Mouse (Mus musculus) heart, embryonic 14.5 days (tissue): ENCODE results near the gene Hmga1b. TPM values are rescaled to one million over a fixed set of nuclear protein-coding genes. Genes with fewer than 3 reads are reported as not detected.

ENCODE experiments used
- ATAC-seq: fragments of 200-750 bp; cut with Nextera tagmentation; 2 replicates; pipeline ENCODE4 v1.8.0; 2017; ENCODE audit warnings: low read depth, moderate TSS enrichment; ENCODE audit not compliant: insufficient number of reproducible peaks, insufficient read depth, low FRiP score
- H3K27ac ChIP-seq, 2 experiments: fragments of 200-500 bp in 1 of 2; fragments of 300-500 bp in 1 of 2; sonication (generic) in 1 of 2; replicated peaks in 1 of 2; 2 replicates each; pipeline ENCODE4 v1.5.1; 2012 to 2014; ENCODE audit warnings: low read depth in 2 of 2, low read length in 2 of 2, control low read depth in 1 of 2, mild to moderate bottlenecking in 1 of 2, mixed read lengths in 1 of 2; ENCODE audit not compliant: control insufficient read depth in 1 of 2, insufficient read depth in 1 of 2
- H3K27me3 ChIP-seq: fragments of 300-500 bp; sonication (generic); 2 replicates; pipeline ENCODE4 v1.6.1; 2014; ENCODE audit warnings: mild to moderate bottlenecking, low read length, control low read depth; ENCODE audit not compliant: control insufficient read depth, insufficient read depth
- H3K36me3 ChIP-seq: fragments of 300-500 bp; sonication (generic); 2 replicates; pipeline ENCODE4 v1.6.1; 2014; ENCODE audit warnings: mild to moderate bottlenecking, control low read depth, low read length, mixed read lengths; ENCODE audit not compliant: control insufficient read depth, insufficient read depth
- H3K4me1 ChIP-seq, 2 experiments: fragments of 200-500 bp in 1 of 2; fragments of 300-500 bp in 1 of 2; sonication (generic) in 1 of 2; 2 replicates each; pipeline ENCODE4 v1.6.1; 2012 to 2014; ENCODE audit warnings: low read length in 2 of 2, control low read depth in 1 of 2, mixed read lengths in 1 of 2; ENCODE audit not compliant: control insufficient read depth in 2 of 2, insufficient read depth in 2 of 2
- H3K4me2 ChIP-seq: fragments of 300-500 bp; sonication (generic); 2 replicates; pipeline ENCODE4 v1.6.1; 2014; ENCODE audit warnings: mild to moderate bottlenecking, low read length
- H3K4me3 ChIP-seq, 2 experiments: fragments of 200-500 bp in 1 of 2; fragments of 300-500 bp in 1 of 2; sonication (generic) in 1 of 2; 2 replicates each; pipeline ENCODE4 v1.5.1; 2012 to 2014; ENCODE audit warnings: low read length in 2 of 2, mild to moderate bottlenecking in 2 of 2, control low read depth in 1 of 2, low read depth in 1 of 2, moderate library complexity in 1 of 2; ENCODE audit not compliant: control insufficient read depth in 1 of 2, insufficient read depth in 1 of 2
- H3K9ac ChIP-seq: fragments of 300-500 bp; sonication (generic); 2 replicates; pipeline ENCODE4 v1.6.1; 2014; ENCODE audit warnings: mild to moderate bottlenecking, low read length
- H3K9me3 ChIP-seq: fragments of 300-500 bp; sonication (generic); 2 replicates; pipeline ENCODE4 v1.6.1; 2016; ENCODE audit warnings: low read length, control low read depth; ENCODE audit not compliant: control insufficient read depth
- WGBS: fragments of 180-500 bp; shearing (Covaris S2); extraction: QIAGEN DNeasy Blood & Tissue Kit; methylation state at CpG from one replicate; pipeline ENCODE4 v1.1.7; 2014; 5-methylcytosine and 5-hydroxymethylcytosine counted together
- polyA plus RNA-seq: library from polyadenylated mRNA; unstranded; fragments of >200 nt; fragmentation: Nextera tagmentation; extraction: Ambion mirVana; gene quantifications from 2 replicates; pipeline ENCODE4 v1.2.1, GENCODE M21; 2014

Hmga1b gene
- polyA plus RNA-seq, 1 experiment from 2014 or later: 2.9 TPM

GRCm38 (mm10) chr11:120721124-120722066, 41.2 kb upstream of the Hmga1b start, which contains the start of gene Rac3:
Gene Rac3, plus strand, starts transcription at chr11:120721470.
- peaks cover 38% of the 10 kb centered on the region for H3K27me3 ChIP-seq
- WGBS: under 1% methylated on average over 84 of the region's 90 CpGs

GRCm38 (mm10) chr11:120722067-120722630, 40.4 kb upstream of the Hmga1b start:
- Histone ChIP-seq H3K27ac (no peak overlapping the region), H3K9ac (peak overlapping the region; percentile 80), H3K4me1 (peaks cover 7 to 17% of the 10 kb centered on the region in 2 experiments; a peak in 3 of 4 replicates), H3K27me3 (peaks cover 38% of the 10 kb centered on the region), H3K4me2 (peak overlapping the region; percentile 97), H3K36me3 (peaks cover 26% of the 10 kb centered on the region), H3K4me3 (peak overlapping the region; percentile 52 to 61; a peak in 3 of 4 replicates), H3K9me3 (no peaks in the 10 kb centered on the region)
- no peak for ATAC-seq
- 19% methylated on average over 21 of the region's 21 CpGs for WGBS

More at GRCm38 (mm10) chr11:120721124-120722066, 41.2 kb upstream of the Hmga1b start, which contains the start of gene Rac3:
- H3K27ac ChIP-seq: no peak within 1 kb of the TSS
- H3K4me1 ChIP-seq: peaks cover 7 to 13% of the 10 kb centered on the region in 2 experiments; a peak in 3 of 4 replicates
- peak; percentile 37 for ATAC-seq
- H3K4me2 ChIP-seq: peak within 1 kb of the TSS; percentile 97
- H3K36me3 ChIP-seq: peaks cover 26% of the 10 kb centered on the region
- H3K9ac ChIP-seq: peak within 1 kb of the TSS; percentile 80
- no peaks in the 10 kb centered on the region for H3K9me3 ChIP-seq
- H3K4me3 ChIP-seq: peak within 1 kb of the TSS; percentile 52 to 61

GRCm38 (mm10) chr11:120722761-120723382, 39.7 kb upstream of the Hmga1b start:
- 83% methylated on average over 11 of the region's 11 CpGs for WGBS
- Histone ChIP-seq H3K27ac (no peak overlapping the region), H3K27me3 (peaks cover 38% of the 10 kb centered on the region), H3K9ac (no peak overlapping the region), H3K9me3 (no peaks in the 10 kb centered on the region), H3K4me2 (no peak overlapping the region), H3K4me3 (no peak overlapping the region), H3K4me1 (peaks cover 7 to 17% of the 10 kb centered on the region in 2 experiments; a peak in 3 of 4 replicates), H3K36me3 (peaks cover 19% of the 10 kb centered on the region)
- ATAC-seq: no peak

GRCm38 (mm10) chr11:120723509-120723908, 39.1 kb upstream of the Hmga1b start:
- no peak for ATAC-seq
- 78% methylated on average over 7 of the region's 7 CpGs for WGBS
- Histone ChIP-seq H3K36me3 (peaks cover 13% of the 10 kb centered on the region), H3K4me1 (peaks cover 7 to 17% of the 10 kb centered on the region in 2 experiments; a peak in 3 of 4 replicates), H3K27me3 (peaks cover 40% of the 10 kb centered on the region), H3K4me3 (no peak overlapping the region), H3K4me2 (no peak overlapping the region), H3K9me3 (no peaks in the 10 kb centered on the region), H3K9ac (no peak overlapping the region), H3K27ac (no peak overlapping the region)

- peak overlapping the region; percentile 78 for H3K4me2 ChIP-seq
- peak overlapping the region; percentile 52 to 59 for H3K4me3 ChIP-seq
- peaks cover 44% of the 10 kb centered on the region for H3K27me3 ChIP-seq
- ATAC-seq: no peak; the same call in 1 of the 2 replicates
- H3K27ac ChIP-seq: no peak overlapping the region
- H3K9ac ChIP-seq: peak overlapping the region; percentile 36
- H3K36me3 ChIP-seq: no peaks in the 10 kb centered on the region
- 21% methylated on average over 32 of the region's 36 CpGs for WGBS
- peaks cover 2 to 12% of the 10 kb centered on the region in 2 experiments; a peak in 3 of 4 replicates for H3K4me1 ChIP-seq
- no peaks in the 10 kb centered on the region for H3K9me3 ChIP-seq
Observed at GRCm38 (mm10) chr11:120726243-120727168, 36.1 kb upstream of the Hmga1b start.

GRCm38 (mm10) chr11:120727169-120727527, 35.4 kb upstream of the Hmga1b start, which contains the start of gene Dcxr:
Gene Dcxr, minus strand, starts transcription at chr11:120727281.
- Histone ChIP-seq H3K27ac (no peak within 1 kb of the TSS), H3K36me3 (no peaks in the 10 kb centered on the region), H3K4me1 (peaks cover 0 to 5% of the 10 kb centered on the region in 2 experiments; a peak in 2 of 4 replicates), H3K9ac (peak within 1 kb of the TSS; percentile 36), H3K9me3 (no peaks in the 10 kb centered on the region), H3K4me3 (peak within 1 kb of the TSS; percentile 52 to 59), H3K4me2 (peak within 1 kb of the TSS; percentile 78), H3K27me3 (peaks cover 38% of the 10 kb centered on the region)
- WGBS: 1% methylated on average over 14 of the region's 14 CpGs
- peak; percentile 79 for ATAC-seq
